Mouse (Mus musculus) G1E (cell line): Measurements from ENCODE around the gene C730034F03Rik.

ENCODE experiments used
- CTCF ChIP-seq: IDR thresholded peaks from 2 replicates; pipeline ENCODE4 v1.5.1; 2012; ENCODE audit warnings: low read depth, low read length, inconsistent platforms, mixed read lengths
- GATA1 ChIP-seq: IDR thresholded peaks from 2 replicates; pipeline ENCODE4 v1.6.1; 2012; ENCODE audit warnings: borderline replicate concordance, low read length, inconsistent platforms, mixed read lengths
- POLR2AphosphoS5 ChIP-seq: IDR thresholded peaks from 2 replicates; pipeline ENCODE4 v1.6.1; 2012; ENCODE audit warnings: low read depth, low read length, inconsistent platforms; ENCODE audit not compliant: insufficient replicate concordance
- TAL1 ChIP-seq: conservative IDR thresholded peaks from 2 replicates; pipeline ENCODE4 v1.6.1; 2012; ENCODE audit warnings: low read depth, low read length, inconsistent platforms, mixed read lengths

DNA sequence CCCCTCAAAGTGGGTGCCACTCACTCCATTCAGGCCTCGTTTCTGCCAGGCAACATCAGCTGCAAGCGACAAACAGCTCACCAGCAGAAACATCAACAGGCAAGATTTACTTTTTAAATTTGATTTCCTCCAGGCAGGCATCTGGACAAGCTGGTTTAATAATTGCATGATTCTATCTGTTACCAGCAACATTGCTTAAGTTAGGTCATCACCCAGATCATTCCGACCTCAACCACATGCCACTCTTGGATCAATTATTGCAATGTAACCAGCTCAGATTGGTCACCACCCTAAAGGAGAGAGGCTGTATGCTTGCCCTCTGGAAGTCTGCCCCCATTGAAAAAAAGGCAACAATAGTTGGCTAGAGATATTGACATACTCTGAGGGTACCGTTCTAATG lies 42.1 kb downstream of the C730034F03Rik start:
- TF ChIP-seq CTCF (no peak), POLR2AphosphoS5 (no peak), GATA1 (no peak), TAL1 (no peak)
